Mouse (Mus musculus) liver, embryonic 15.5 days (tissue): Measurements from ENCODE around the gene Trim72. TPM values are rescaled to one million over a fixed set of nuclear protein-coding genes. Genes with fewer than 3 reads are reported as not detected.
"Not testable (repeated sequence)": the region's sequence is repeated elsewhere in the genome, so short reads cannot be mapped to it uniquely, and the experiment has no call there.

Experiments
- ATAC-seq: fragments of 200-750 bp; cut with Nextera tagmentation; 2 replicates; pipeline ENCODE4 v1.8.0; 2017; ENCODE audit warnings: moderate number of reproducible peaks, mild to moderate bottlenecking, moderate library complexity; ENCODE audit not compliant: insufficient read depth
- H3K27ac ChIP-seq: fragments of 300-500 bp; sonication (generic); replicated peaks from 2 replicates; pipeline ENCODE4 v1.5.1; 2015; ENCODE audit warnings: mild to moderate bottlenecking, inconsistent platforms
- H3K27me3 ChIP-seq: fragments of 300-500 bp; sonication (generic); 2 replicates; pipeline ENCODE4 v1.6.1; 2015; ENCODE audit warnings: mild to moderate bottlenecking, inconsistent platforms
- H3K36me3 ChIP-seq: fragments of 300-500 bp; sonication (generic); replicated peaks from 2 replicates; pipeline ENCODE4 v1.6.1; 2015; ENCODE audit warnings: moderate library complexity, mild to moderate bottlenecking, inconsistent platforms
- H3K4me1 ChIP-seq: fragments of 300-500 bp; sonication (generic); replicated peaks from 2 replicates; pipeline ENCODE4 v1.6.1; 2015; ENCODE audit warnings: inconsistent platforms
- H3K4me2 ChIP-seq: fragments of 300-500 bp; sonication (generic); 2 replicates; pipeline ENCODE4 v1.6.1; 2015; ENCODE audit warnings: moderate library complexity, mild to moderate bottlenecking, inconsistent platforms
- H3K4me3 ChIP-seq: fragments of 300-500 bp; sonication (generic); replicated peaks from 2 replicates; pipeline ENCODE4 v1.5.1; 2015; ENCODE audit warnings: mild to moderate bottlenecking, inconsistent platforms
- H3K9ac ChIP-seq: fragments of 300-500 bp; sonication (generic); 2 replicates; pipeline ENCODE4 v1.6.1; 2015; ENCODE audit warnings: moderate library complexity, mild to moderate bottlenecking, inconsistent platforms
- H3K9me3 ChIP-seq: fragments of 300-500 bp; sonication (generic); replicated peaks from 2 replicates; pipeline ENCODE4 v1.6.1; 2016; ENCODE audit warnings: inconsistent platforms
- WGBS: fragments of 180-500 bp; shearing (Covaris S2); methylation state at CpG from one replicate; pipeline ENCODE4 v1.1.7; 2015; ENCODE audit warnings: mixed read lengths; ENCODE audit not compliant: insufficient replicate concordance; 5-methylcytosine and 5-hydroxymethylcytosine counted together
- polyA plus RNA-seq: library from polyadenylated mRNA; unstranded; fragments of >200 nt; fragmentation: Nextera tagmentation; extraction: Ambion mirVana; gene quantifications from 2 replicates; pipeline ENCODE4 v1.2.1, GENCODE M21; 2015

The Trim72 gene
- polyA plus RNA-seq, 1 experiment from 2014 or later = 0.38 TPM

DNA sequence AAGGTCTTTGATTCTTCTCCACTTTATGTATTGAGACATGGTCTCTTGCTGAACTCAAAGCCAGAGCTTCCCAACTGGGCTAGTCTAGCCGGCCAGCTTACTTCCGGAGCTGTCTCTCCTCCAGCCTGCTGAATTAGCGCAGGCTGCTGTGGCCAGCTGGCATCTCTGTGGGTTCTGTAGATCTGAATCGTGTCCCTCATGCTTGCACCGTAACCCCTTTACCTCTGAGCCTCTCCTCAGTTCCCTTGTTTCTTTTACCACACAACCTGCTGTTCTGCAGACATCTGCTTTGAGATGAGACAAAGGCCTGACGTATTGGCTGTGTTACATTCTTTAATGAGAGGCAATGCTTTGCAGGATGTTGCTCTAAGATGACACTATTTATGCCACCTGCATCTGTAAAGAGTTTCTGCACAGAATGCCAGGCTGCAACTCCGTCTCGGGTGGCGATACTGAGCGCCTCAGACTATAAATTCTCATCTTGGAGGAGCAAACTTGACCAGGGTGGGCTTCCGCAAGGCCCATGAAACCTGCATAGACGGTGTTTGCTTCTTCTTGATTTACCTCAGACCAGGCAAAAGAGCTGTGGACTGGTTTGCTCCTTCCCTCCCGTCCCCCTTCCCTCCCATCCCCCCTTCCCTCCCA is 8.5 kb downstream of the Trim72 start:
- 62% methylated on average over 13 of the region's 13 CpGs for WGBS
- Histone ChIP-seq H3K4me3 (no peak overlapping the region), H3K9ac (no peak overlapping the region), H3K4me2 (no peak overlapping the region), H3K9me3 (no peaks in the 10 kb centered on the region), H3K4me1 (0 out of 2 replicates have a peak, but pooled peaks cover 5% of the 10 kb centered on the region), H3K36me3 (no peaks in the 10 kb centered on the region), H3K27ac (no peak overlapping the region), H3K27me3 (no peaks in the 10 kb centered on the region; the same call in 1 of the 2 replicates)
- no peak for ATAC-seq

DNA sequence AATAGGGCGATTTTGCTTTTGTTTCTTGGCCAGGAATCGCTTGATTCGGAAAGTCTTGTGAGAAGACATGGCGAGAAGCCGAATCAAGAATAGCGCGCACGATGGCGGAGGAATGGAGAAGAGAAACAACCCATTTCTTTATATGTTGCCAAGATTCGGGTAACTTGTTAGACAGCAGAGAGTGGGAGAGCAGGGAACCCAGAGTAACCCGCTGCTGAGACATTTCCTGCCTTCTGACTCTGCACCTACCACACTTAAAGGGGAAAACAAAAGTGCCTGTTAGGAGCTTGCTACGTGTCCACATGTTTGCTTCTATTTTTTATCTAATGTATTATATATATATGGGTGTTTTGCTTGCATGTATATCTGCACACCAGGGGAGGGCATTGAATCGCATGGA is 9.4 kb downstream of the Trim72 start:
- no peak overlapping the region for H3K9ac ChIP-seq
- H3K9me3 ChIP-seq = no peaks in the 10 kb centered on the region
- no peaks in the 10 kb centered on the region for H3K27me3 ChIP-seq
- H3K4me2 ChIP-seq = no peak overlapping the region
- H3K36me3 ChIP-seq = no peaks in the 10 kb centered on the region
- 72% methylated on average over 13 of the region's 13 CpGs for WGBS
- H3K4me1 ChIP-seq = 0 out of 2 replicates have a peak, but pooled peaks cover 5% of the 10 kb centered on the region
- H3K4me3 ChIP-seq = no peak overlapping the region
- H3K27ac ChIP-seq = no peak overlapping the region
- no peak for ATAC-seq

DNA sequence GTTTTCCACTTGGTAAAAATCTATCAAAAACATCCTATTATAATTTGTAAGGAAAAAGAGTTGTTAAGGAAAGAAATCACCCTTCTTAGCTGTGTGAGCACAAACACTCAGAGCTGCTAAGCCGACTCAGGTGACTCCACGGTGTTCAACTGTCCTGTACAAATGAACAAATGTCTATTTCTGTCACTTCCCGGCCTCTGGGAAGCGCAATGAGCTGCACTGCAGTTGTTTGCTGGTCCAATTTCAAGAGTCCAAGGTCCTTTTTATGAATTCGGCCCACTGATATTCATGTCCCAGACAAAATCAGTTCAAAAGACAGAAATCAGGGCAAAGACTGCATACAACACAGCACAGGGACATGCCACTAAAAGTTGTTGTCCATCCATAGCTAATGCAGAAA is 12.4 kb downstream of the Trim72 start:
- H3K9me3 ChIP-seq, H3K4me3 ChIP-seq, H3K27ac ChIP-seq, H3K36me3 ChIP-seq, H3K27me3 ChIP-seq, H3K9ac ChIP-seq, ATAC-seq, H3K4me2 ChIP-seq, H3K4me1 ChIP-seq: not testable (repeated sequence)
- 48% methylated on average over 5 of the region's 5 CpGs for WGBS

DNA sequence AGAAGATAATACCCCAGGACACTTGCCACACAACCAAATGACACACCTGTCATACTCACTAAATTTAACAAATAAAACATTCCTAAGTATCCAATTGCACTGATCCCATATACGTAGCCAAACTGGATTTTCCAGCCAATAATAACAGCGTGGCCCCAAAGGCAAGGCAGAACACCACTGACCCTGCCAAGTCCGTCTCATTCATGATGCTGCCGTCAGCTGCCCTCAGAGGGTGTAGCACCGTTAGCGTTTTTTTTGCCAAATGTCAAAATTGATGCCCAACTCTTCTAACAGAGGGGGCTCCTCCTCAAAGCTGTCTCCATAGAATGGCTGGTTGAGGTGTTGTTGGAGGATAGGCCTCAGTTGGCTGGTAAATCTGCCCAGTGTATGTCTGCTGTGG is 12.9 kb downstream of the Trim72 start:
- WGBS = 79% methylated on average over 6 of the region's 6 CpGs
- Histone ChIP-seq H3K27me3 (no peaks in the 10 kb centered on the region), H3K9me3 (no peaks in the 10 kb centered on the region), H3K4me2 (no peak overlapping the region), H3K4me1 (no peaks in the 10 kb centered on the region), H3K4me3 (no peak overlapping the region), H3K36me3 (no peaks in the 10 kb centered on the region), H3K27ac (no peak overlapping the region), H3K9ac (no peak overlapping the region)
- ATAC-seq = no peak

DNA sequence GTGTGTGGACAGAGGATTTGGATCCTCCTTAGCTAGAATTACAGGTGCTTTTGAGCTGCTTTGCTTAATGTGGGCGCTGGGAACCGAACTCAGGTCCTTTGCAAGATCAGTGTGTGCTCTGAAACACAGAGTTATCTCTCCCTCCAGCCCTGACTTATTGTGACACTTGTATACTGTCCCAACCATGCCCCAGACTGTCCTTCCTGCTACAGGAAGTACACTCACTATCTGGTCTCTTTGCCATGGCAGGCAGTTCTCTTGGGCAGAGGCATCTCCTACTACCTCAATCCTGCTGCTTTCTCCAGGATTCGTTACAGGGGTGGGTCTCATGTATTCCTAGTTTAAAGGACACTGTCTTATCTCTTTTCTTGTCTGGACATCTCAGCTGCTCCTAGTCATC is 14.5 kb downstream of the Trim72 start:
- Histone ChIP-seq H3K27ac (no peak overlapping the region), H3K9me3 (no peaks in the 10 kb centered on the region), H3K9ac (no peak overlapping the region), H3K27me3 (no peaks in the 10 kb centered on the region), H3K4me2 (no peak overlapping the region), H3K4me3 (no peak overlapping the region), H3K4me1 (no peaks in the 10 kb centered on the region), H3K36me3 (no peaks in the 10 kb centered on the region)
- no peak for ATAC-seq
- WGBS = 55% methylated on average over 3 of the region's 3 CpGs

DNA sequence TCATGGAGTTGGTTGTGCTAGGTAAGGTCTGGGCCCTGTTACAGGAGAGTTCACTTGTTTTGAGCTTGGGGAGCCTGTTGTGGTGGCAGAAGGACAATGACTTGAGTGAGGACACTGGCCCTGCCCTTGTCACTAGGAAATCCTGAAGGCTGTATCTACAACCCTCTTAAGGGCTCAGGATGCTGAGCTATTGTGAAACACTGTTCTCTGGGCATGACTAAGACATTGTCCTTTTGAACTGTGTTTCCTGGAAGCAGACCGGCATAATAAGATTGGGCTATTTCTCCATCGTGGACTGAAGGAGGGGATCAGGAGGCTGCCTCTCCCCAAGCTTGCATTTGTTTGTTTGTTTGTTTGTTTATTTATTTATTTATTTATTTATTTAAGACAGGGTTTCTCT is 15.4 kb downstream of the Trim72 start:
- Histone ChIP-seq H3K4me3 (no peak overlapping the region), H3K4me2 (no peak overlapping the region), H3K9ac (no peak overlapping the region), H3K4me1 (no peaks in the 10 kb centered on the region), H3K36me3 (no peaks in the 10 kb centered on the region), H3K27me3 (no peaks in the 10 kb centered on the region), H3K9me3 (no peaks in the 10 kb centered on the region), H3K27ac (no peak overlapping the region)
- WGBS = 39% methylated on average over 2 of the region's 2 CpGs
- ATAC-seq = no peak

DNA sequence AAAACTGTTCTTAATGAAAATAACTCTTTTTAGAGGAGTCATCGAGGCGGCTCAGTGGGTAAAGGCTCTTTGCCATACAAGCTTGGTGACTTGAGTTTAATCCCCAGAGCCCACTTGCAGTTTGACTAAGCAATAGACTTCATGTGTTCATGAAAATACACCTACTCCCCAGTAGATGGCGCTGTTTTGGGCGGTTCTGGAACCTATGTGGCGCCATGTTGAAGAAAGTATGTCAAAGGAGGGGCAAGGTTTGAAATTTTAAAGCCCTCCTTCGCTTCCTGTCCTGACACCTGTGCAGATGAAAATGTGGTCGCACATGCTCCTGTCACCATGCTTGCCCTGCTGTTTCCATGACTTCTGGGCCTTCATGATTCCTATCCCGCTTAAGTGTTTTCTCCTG is 19.2 kb downstream of the Trim72 start:
- no peaks in the 10 kb centered on the region; the same call in 1 of the 2 replicates for H3K4me1 ChIP-seq

DNA sequence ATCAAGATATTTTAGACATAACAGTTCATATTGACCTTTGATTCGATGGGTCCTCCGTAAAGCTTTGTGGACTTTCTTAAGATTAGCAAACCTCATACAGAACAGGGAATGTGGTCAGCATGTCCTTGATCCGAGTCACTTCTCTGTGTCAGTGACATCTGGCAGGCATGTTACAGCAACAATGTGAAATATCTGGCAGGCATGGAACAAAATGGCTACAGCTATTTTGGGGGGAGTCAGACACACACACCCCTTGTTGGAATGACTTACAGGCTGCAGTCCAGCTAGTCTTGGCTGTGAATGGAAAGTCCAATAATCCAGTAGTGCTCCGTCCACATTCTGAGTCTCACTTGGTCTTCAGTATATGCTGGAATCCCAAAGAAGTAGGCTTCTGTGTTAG is 19.8 kb downstream of the Trim72 start:
- H3K27ac ChIP-seq = no peak overlapping the region
- H3K9ac ChIP-seq = no peak overlapping the region
- ATAC-seq = no peak
- no peaks in the 10 kb centered on the region; the same call in 1 of the 2 replicates for H3K4me1 ChIP-seq
- H3K4me3 ChIP-seq = no peak overlapping the region
- WGBS = 72% methylated on average over 4 of the region's 4 CpGs
- H3K36me3 ChIP-seq = no peaks in the 10 kb centered on the region
- no peak overlapping the region for H3K4me2 ChIP-seq
- H3K27me3 ChIP-seq = no peaks in the 10 kb centered on the region
- no peaks in the 10 kb centered on the region for H3K9me3 ChIP-seq

More for the DNA sequence above, 19.2 kb downstream of the Trim72 start:
- H3K4me2 ChIP-seq = no peak overlapping the region
- no peak overlapping the region for H3K27ac ChIP-seq
- 56% methylated on average over 8 of the region's 8 CpGs for WGBS
- no peaks in the 10 kb centered on the region for H3K9me3 ChIP-seq
- no peak overlapping the region for H3K9ac ChIP-seq
- ATAC-seq = no peak
- no peaks in the 10 kb centered on the region for H3K36me3 ChIP-seq
- no peak overlapping the region for H3K4me3 ChIP-seq
- no peaks in the 10 kb centered on the region for H3K27me3 ChIP-seq

DNA sequence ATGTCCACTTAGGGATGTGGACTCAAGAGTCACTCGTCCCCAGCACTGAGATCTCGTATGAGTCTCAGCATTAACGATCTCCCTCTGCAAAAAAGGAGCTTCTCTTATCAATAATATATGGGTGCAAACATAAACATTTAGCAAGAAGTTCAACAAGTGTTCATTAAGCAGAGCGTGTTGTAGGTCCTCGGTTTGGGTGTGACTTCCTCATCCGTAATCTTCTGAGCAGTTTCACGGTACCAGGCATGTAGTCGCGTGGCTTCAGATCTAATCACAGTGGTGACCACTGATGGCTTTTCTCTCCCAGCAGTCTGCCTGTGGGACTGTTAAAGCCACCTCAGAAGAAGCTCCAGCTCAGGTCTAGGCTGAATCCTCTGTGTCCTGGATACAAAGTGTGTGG is 20.6 kb downstream of the Trim72 start:
- 54% methylated on average over 9 of the region's 9 CpGs for WGBS

DNA sequence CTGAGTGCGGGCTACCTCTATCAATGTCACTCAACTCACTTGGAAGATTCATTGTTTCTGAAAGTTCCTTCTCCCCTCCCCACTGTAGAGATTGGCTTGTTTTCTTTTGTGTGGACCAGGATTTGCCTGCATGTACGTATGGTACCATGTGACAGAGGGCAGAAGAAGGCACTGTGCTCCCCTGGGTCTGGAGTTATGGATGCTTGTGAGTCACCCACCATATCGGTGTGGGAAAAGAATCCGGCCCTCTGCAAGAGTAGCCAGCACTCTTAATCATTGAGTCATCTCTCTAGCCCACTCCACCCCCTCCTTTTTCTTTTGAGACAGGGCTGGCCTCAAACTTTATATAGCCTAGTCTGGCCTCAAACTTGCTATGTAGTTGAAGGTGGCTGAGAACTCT is 21.2 kb downstream of the Trim72 start:
- no peaks in the 10 kb centered on the region for H3K9me3 ChIP-seq
- 71% methylated on average over 4 of the region's 4 CpGs for WGBS
- ATAC-seq = no peak

More for the DNA sequence above, 20.6 kb downstream of the Trim72 start:
- no peaks in the 10 kb centered on the region; the same call in 1 of the 2 replicates for H3K4me1 ChIP-seq
- ATAC-seq = no peak
- no peaks in the 10 kb centered on the region for H3K27me3 ChIP-seq
- H3K27ac ChIP-seq = no peak overlapping the region
- no peaks in the 10 kb centered on the region for H3K36me3 ChIP-seq
- no peaks in the 10 kb centered on the region for H3K9me3 ChIP-seq
- no peak overlapping the region for H3K9ac ChIP-seq
- no peak overlapping the region for H3K4me3 ChIP-seq
- H3K4me2 ChIP-seq = no peak overlapping the region

DNA sequence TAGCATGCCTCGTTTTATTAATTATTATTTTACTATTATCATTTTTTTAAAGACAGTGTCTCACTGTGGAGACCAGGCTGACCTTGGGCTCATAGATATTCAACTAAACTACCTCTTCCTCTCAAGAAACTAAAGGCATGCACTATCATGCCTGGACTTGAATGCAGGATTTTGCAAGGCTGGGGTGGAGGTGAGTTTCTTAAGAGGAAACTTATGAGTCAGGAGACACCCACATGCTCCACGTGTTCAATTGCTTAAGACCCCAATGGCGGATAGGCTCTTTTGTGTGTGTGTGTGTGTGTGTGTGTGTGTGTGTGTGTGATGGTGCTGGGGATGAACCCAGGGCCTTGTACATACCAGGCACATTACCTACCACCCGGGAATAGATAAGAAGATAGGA is 21.6 kb downstream of the Trim72 start:
- Histone ChIP-seq H3K4me2 (no peak overlapping the region), H3K27me3 (no peaks in the 10 kb centered on the region), H3K9ac (no peak overlapping the region), H3K27ac (no peak overlapping the region), H3K9me3 (no peaks in the 10 kb centered on the region), H3K4me1 (no peaks in the 10 kb centered on the region; the same call in 1 of the 2 replicates), H3K4me3 (no peak overlapping the region), H3K36me3 (no peaks in the 10 kb centered on the region)
- 67% methylated on average over 4 of the region's 4 CpGs for WGBS
- ATAC-seq = no peak

More for the DNA sequence above, 21.2 kb downstream of the Trim72 start:
- Histone ChIP-seq H3K27ac (no peak overlapping the region), H3K9ac (no peak overlapping the region), H3K36me3 (no peaks in the 10 kb centered on the region), H3K4me3 (no peak overlapping the region), H3K4me1 (no peaks in the 10 kb centered on the region; the same call in 1 of the 2 replicates), H3K27me3 (no peaks in the 10 kb centered on the region), H3K4me2 (no peak overlapping the region)
